Mouse (Mus musculus): Measurements from ENCODE around the gene Pgr.

GRCm38 (mm10) chr9:8977775-8978174 lies 78.1 kb downstream of the Pgr start:
- no peak for TF ChIP-seq TBP (IDR thresholded peaks at IDR 0.05; ENCODE audit: low read depth, low read length)
- no peak for TF ChIP-seq NELFE (IDR thresholded peaks at IDR 0.05; ENCODE audit: low read depth, low read length)
- no peak for TF ChIP-seq POLR2A (IDR thresholded peaks at IDR 0.05; ENCODE audit: control insufficient read depth in 1 of 2, insufficient read depth in 1 of 2, low read depth in 1 of 2, low read length in 2 of 2, poor library complexity in 1 of 2)
- TF ChIP-seq NRF1 (IDR thresholded peaks at IDR 0.05; ENCODE audit: insufficient read depth, low read depth, low read length, poor library complexity, severe bottlenecking), result no peak
- TF ChIP-seq CTCF (IDR thresholded peaks at IDR 0.05 in 2 of 3, conservative IDR thresholded peaks at IDR 0.05 in 1 of 3; ENCODE audit: control insufficient read depth in 1 of 3, insufficient read depth in 1 of 3, low read depth in 2 of 3, low read length in 3 of 3, poor library complexity in 1 of 3, severe bottlenecking in 1 of 3), result no peak
- TF ChIP-seq HCFC1 (IDR thresholded peaks at IDR 0.05; ENCODE audit: low read depth, low read length), result no peak
- no peak for TF ChIP-seq MAX (IDR thresholded peaks at IDR 0.05; ENCODE audit: low read length)
- TF ChIP-seq RAD21 (IDR thresholded peaks at IDR 0.05; ENCODE audit: low read depth, low read length), result no peak
- no peak for TF ChIP-seq POLR2AphosphoS5 (IDR thresholded peaks at IDR 0.05; ENCODE audit: borderline replicate concordance, low read depth, low read length)
- TF ChIP-seq ELF1 (IDR thresholded peaks at IDR 0.05; ENCODE audit: low read depth, low read length), result no peak
- TF ChIP-seq USF1 (IDR thresholded peaks at IDR 0.05; ENCODE audit: low read depth, low read length), result no peak
- TF ChIP-seq ZMIZ1 (IDR thresholded peaks at IDR 0.05; ENCODE audit: low read depth, low read length), result no peak
- no peak for TF ChIP-seq POLR2AphosphoS2 (IDR thresholded peaks at IDR 0.05; ENCODE audit: low read length)
- no peak for TF ChIP-seq UBTF (IDR thresholded peaks at IDR 0.05; ENCODE audit: borderline replicate concordance, insufficient read depth, low read depth, low read length)
